Mouse (Mus musculus) embryonic fibroblast, embryonic 13.5 days (primary cell): ENCODE measurements around the gene Klrk1. TPM values are rescaled to one million over a fixed set of nuclear protein-coding genes. Genes with fewer than 3 reads are reported as not detected.

Experiments used
- H3K27ac ChIP-seq: 2 replicates; pipeline ENCODE4 v1.5.1; 2012; ENCODE audit warnings: low read length, control low read depth, inconsistent platforms; ENCODE audit not compliant: insufficient read depth
- H3K4me1 ChIP-seq: 2 replicates; pipeline ENCODE4 v1.6.1; 2011; ENCODE audit warnings: low read length; ENCODE audit not compliant: control insufficient read depth, insufficient read depth
- H3K4me3 ChIP-seq: 2 replicates; pipeline ENCODE4 v1.5.1; 2011; ENCODE audit warnings: mild to moderate bottlenecking, control low read depth, low read length; ENCODE audit not compliant: insufficient read depth
- CTCF ChIP-seq: IDR thresholded peaks from 2 replicates; pipeline ENCODE4 v1.5.1; 2011; ENCODE audit warnings: mild to moderate bottlenecking, control low read depth, low read length, moderate library complexity, borderline replicate concordance; ENCODE audit not compliant: insufficient read depth
- POLR2A ChIP-seq: IDR thresholded peaks from 2 replicates; pipeline ENCODE4 v1.6.1; 2011; ENCODE audit warnings: low read depth, mild to moderate bottlenecking, control low read depth, low read length, moderate library complexity
- polyA plus RNA-seq: library from polyadenylated mRNA; stranded (reverse); fragments of >200 nt; gene quantifications from 2 replicates; pipeline ENCODE4 v1.2.4, GENCODE M21; 2011; ENCODE audit warnings: low read depth; ENCODE audit not compliant: missing spikeins, insufficient read length

Gene Klrk1
- polyA plus RNA-seq, 1 experiment: not detected

DNA sequence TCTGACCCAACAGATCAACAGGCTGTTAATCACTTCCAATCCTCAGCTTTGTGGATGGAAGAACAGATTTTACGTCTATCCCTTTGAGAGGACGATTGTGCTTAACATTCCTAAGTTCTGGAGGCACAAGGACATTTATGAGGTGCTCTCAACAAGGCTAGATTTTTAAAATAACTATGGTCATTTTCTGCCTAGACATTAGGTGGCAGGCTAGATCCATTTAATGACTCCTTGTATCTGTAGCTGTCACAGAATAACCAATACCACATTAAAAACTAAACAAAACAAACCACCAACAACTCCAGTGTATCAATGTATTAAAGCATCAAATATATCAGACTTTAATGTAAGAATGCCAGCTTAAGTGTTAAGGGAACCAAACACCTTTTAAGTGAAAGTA lies 48.3 kb downstream of the Klrk1 start:
- Histone ChIP-seq H3K27ac (no peak overlapping the region), H3K4me3 (no peak overlapping the region), H3K4me1 (no peaks in the 10 kb centered on the region)
- TF ChIP-seq CTCF (no peak), POLR2A (no peak)

DNA sequence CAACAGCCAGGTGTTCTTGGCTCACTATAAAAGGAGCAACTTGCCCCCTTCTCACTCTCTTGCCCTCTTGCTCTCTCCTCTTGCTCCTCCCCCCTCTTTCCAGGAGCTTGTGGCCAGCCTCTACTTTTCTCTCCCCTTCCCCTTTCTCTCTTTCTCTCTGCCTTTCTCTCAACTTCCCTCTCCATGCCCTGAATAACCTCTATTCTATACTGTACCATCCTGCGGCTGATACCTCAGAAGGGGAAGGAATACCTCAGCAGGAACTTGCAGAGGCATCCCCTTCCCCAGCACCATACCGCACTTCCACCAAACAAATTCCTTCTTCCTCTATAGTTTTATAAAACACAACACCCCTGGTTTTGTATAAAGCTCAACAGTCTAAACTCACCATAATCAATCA lies 58.4 kb downstream of the Klrk1 start:
- TF ChIP-seq CTCF: no peak
- no peak for TF ChIP-seq POLR2A
- no peak overlapping the region for H3K27ac ChIP-seq
- no peaks in the 10 kb centered on the region for H3K4me1 ChIP-seq
- H3K4me3 ChIP-seq: no peak overlapping the region

Other genes starting within 250 kb of the Klrk1 start
- not detected in 2 replicates for gene Clec12b, start 238.0 kb downstream of the Klrk1 start, polyA plus RNA-seq
- gene Clec1b, start 226.6 kb downstream of the Klrk1 start, polyA plus RNA-seq: not detected in 2 replicates
- not detected in 2 replicates for gene Clec9a, start 215.0 kb downstream of the Klrk1 start, polyA plus RNA-seq
- gene Clec1a, start 171.9 kb downstream of the Klrk1 start, polyA plus RNA-seq: 0.52 and 0.54 TPM in 2 replicates
- gene Olr1, start 116.7 kb downstream of the Klrk1 start, polyA plus RNA-seq: 2.9 and 10.2 TPM in 2 replicates
- 0.48 TPM in 1 of 2 replicates, not detected in the other for gene Tmem52b, start 111.3 kb downstream of the Klrk1 start, polyA plus RNA-seq
- 92.0 and 113 TPM in 2 replicates for gene Gabarapl1, start 90.7 kb downstream of the Klrk1 start, polyA plus RNA-seq
- gene Klre1, start 46.0 kb downstream of the Klrk1 start, polyA plus RNA-seq: not detected in 2 replicates
- not detected in 2 replicates for gene Klrd1, start 32.1 kb downstream of the Klrk1 start, polyA plus RNA-seq
- not detected in 2 replicates for gene Klrc3, start 19.5 kb upstream of the Klrk1 start, polyA plus RNA-seq
- gene Klrc2, start 36.8 kb upstream of the Klrk1 start, polyA plus RNA-seq: not detected in 2 replicates
- gene Klrc1, start 55.1 kb upstream of the Klrk1 start, polyA plus RNA-seq: not detected in 2 replicates
- not detected in 2 replicates for gene Klri1, start 93.3 kb upstream of the Klrk1 start, polyA plus RNA-seq
- gene Klri2, start 116.6 kb upstream of the Klrk1 start, polyA plus RNA-seq: not detected in 2 replicates
- not detected in 2 replicates for gene Gm156, start 160.4 kb upstream of the Klrk1 start, polyA plus RNA-seq
- not detected in 2 replicates for gene Gm17631, start 238.8 kb upstream of the Klrk1 start, polyA plus RNA-seq